Mouse (Mus musculus) lung, postnatal 25 days (tissue): Measurements from ENCODE around the gene Clca3a1.

Experiments
- DNase-seq: peaks from one replicate; pipeline ENCODE4 v3.0.0; 2022; ENCODE audit warnings: low spot score

Gene Clca3a1

DNA sequence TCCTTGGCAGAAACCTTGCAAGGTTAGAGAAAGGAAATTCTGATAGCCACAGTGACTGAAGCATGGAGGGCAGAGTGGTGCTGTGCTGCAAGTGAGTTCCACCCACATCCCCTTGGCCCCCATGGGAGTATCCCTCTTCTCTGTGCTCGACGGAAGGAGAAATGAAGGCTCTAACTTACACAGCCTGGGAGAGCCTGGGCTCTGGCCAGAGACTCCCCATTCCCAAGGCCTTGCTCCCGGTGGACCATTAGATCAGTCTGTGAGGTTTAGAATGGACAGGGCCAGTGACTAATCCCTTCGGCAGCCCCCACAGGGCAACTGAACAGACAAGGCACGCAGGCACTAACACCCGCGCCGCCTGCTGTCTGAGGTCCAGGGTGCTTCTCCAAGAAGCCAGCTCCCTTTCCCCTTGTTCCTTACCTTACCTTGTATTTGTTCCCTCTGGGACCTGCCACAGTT is 81.0 kb downstream of the Clca3a1 start:
- DNase-seq: no peak
